Mouse (Mus musculus) urinary bladder, adult 2 months (tissue): ENCODE results near the gene Fam71f1. TPM values are rescaled to one million over a fixed set of nuclear protein-coding genes. Genes with fewer than 3 reads are reported as not detected.
A peak's percentile ranks its signal among the peaks of the same experiment; 100 is the strongest.
"Not testable (repeated sequence)": the region's sequence is repeated elsewhere in the genome, so short reads cannot be mapped to it uniquely, and the experiment has no call there.

ENCODE experiments used
- DNase-seq: peaks from one replicate; pipeline ENCODE4 v3.0.0; 2022; ENCODE audit warnings: low spot score
- polyA plus RNA-seq: library from polyadenylated mRNA; depleted of rRNA; stranded (reverse); fragments of >200 nt; gene quantifications from 2 replicates; pipeline ENCODE4 v1.2.3, GENCODE M21; 2012; rRNA removed

The Fam71f1 gene
- polyA plus RNA-seq, 1 experiment: not detected

DNA sequence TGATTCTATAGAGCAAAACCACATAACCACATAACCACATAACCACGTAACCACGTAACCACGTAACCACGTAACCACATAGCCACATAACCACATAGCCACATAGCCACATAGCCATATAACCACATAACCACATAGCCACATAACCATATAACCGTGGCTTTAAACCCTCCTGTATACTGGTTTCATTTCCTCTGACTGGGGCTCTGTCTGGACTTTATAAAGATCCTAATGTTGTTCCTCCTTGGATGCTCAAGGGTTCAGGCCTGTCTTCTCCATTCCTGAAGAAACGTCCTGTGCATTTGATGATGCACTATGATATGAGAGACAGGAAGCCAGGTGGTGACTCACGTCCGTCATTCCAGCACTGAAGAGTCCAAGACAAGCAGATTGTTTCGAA lies 8.0 kb downstream of the Fam71f1 start:
- DNase-seq: no peak

DNA sequence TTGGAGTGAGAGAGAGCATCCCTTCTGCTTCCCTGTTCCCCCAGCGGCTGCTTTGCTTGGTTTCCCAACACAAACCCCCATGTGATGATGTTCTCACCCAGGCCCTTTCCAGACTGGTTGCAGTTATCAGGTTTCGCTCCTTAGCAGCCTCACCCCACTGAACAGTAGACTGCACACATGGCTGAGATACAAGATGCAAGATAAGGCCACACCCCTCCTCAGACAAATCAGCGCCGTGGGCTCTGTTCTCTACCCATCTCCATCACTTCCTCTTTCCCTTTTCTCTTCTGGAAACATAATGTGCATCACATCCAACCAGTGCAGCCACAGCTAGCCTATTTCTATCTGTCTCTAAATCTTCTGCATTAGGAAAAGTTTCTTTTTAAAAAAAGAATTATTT lies 10.6 kb downstream of the Fam71f1 start:
- DNase-seq: no peak

DNA sequence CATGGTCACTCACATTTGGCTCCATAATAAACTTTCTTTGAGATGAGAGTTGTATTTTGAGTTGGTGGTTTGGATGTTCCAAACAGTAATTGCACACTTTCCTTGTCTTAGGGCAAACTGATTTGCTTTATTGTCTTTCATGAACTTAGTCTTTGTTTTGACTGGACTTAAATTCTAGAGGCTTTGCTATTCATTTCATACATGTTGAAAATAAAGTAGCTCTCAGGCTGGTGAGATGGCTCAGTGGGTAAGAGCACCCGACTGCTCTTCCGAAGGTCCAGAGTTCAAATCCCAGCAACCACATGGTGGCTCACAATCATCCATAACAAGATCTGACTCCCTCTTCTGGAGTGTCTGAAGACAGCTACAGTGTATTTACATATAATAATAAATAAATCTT lies 27.6 kb downstream of the Fam71f1 start:
- not testable (repeated sequence) for DNase-seq

DNA sequence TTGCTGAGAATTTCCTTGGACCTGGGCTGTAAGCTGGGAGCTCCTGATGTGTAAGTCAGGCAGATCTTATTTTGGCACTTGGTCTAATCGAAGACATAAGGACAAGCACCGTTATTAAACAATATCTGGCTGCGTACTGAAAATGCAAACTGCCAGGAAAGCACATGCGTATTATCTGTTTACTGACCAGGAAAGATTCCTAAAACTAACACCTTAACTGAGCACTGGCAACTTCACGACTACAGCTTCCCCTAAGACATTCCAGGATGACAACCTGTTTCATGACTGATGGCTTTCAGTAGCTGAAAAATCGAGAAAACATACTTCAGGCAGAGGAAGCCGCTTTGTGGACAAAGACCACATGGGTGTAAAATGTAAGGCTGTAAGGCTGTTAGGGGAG lies 28.2 kb downstream of the Fam71f1 start:
- no peak for DNase-seq

DNA sequence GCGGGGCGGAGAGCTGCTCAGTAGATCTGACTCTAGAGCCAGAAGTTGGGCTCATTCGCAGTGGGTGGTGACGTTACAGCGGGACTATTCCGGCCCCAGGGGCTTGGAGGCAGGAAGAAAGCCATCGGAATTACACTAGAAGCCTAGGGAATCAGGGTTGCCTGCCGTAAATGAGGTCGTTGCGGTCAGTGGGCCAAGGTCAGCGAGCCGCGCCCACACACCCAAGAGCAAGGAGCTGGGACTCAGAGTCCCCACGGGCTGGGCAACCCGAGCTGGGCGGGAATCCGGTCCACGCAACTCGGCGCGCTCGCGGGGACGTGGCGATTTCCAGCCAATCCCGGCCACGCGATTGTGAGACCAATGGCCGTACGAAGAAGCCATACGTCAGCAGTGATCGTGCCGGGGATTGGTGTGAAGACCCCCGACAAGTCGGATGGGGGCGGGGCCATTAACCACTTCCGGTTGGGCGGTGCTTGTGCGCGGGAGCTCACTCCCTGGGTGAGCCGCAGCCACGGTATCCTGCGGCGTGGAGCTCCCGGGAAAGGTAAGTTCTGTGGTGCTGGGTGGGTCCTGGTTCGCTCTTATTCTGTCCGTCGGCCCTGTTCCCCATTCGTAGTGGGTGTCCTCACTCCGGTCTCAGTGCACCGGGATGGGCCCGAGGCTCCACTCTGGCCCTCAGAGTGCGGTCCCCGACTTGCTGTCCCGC lies 28.9 kb downstream of the Fam71f1 start, which contains the start of gene Calu:
Gene Calu, plus strand, starts transcription at position 405 of the 706 bp plus-strand sequence.
- DNase-seq: peak; percentile 98

DNA sequence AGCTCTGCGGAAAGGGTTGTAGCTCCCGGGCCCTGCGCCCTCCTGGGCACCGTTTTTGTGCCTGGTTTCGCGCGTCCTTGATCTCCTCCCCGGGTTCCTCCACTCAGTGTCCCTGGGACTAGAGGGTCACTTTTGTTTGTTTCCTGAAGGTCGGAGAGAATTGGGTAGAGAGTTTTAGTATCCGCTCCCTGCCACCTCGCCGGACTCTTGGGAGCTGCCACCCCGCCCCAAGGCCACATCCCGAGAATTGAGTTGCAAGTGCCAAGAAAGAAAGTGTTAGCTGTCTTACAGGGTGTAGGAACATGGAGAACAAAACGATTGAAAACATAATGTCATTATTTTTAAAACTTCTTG lies 29.4 kb downstream of the Fam71f1 start:
- no peak for DNase-seq

DNA sequence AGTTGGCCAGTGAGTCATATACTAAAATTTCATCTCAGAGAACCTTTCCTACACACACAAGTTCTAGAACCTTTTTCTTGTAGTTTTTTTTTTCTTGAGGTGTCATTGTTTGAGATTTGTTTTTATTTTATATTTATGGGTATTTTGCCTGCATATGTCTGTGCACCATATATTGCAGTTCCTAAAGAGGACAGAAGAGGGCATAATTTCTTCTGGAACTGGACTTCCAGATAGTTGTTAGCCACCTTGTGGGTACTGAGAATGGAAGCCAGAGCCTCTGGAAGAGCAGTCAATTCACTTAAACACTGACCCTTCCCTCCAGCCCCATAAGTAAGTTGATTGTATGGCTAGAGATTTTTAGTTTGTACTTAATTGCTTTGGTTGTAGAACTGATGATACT lies 32.7 kb downstream of the Fam71f1 start:
- no peak for DNase-seq

DNA sequence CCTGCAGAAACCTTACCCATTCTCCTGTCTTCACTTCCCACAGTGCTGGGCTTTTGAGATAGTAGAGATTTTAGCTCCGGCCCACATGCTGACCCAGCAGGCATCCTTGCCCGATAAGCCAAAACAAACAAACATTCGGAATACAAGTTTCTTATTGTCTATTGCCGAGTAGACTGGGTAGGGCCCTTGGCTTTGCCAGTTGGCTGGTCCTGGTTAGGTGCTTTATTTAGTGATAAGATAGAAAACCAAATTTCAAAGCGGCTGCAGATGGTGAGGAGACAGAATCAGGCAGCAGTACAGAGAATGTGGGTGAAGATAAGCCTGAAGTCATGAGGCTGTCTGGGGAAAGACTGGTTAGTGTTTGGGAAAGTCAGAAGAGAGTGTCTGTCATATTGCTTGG lies 33.9 kb downstream of the Fam71f1 start:
- DNase-seq: no peak

DNA sequence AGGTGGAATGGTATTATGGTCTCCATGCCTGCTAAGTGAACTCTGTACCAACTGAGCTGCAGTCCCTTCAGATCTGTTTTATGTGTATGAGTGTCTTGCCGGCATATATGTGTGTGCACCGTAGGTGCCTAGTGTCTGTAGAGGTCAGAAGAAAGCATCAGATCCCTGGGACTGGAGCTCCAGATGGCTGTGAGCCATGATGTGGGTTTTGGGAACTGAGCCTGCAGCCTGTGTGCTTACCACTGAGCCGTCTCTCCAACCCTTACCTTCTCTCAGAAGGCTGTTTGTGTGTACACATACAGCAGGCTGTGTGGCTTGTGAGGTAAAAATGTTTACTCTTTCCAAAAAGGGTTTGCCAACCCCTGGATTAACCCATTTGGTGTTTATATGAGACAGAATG lies 40.4 kb downstream of the Fam71f1 start:
- DNase-seq: no peak

DNA sequence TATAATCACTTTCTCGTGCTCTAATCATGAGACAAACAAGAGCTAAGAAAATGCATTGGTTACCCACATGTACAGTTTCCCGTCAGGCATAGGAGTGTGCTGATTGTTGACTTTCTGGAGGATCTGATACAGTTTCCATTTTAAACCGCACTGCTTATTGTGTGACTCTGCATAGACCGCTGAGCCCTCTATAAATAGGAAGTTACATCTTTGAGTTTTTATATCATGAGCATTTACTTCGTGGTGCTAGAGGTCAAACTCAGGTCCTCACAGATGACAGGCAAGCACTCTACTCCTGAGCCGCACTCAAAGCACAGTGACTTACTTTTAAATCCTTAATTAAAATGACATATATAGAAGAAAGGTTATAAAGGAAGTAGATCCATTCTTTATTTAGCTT lies 41.3 kb downstream of the Fam71f1 start:
- DNase-seq: no peak

DNA sequence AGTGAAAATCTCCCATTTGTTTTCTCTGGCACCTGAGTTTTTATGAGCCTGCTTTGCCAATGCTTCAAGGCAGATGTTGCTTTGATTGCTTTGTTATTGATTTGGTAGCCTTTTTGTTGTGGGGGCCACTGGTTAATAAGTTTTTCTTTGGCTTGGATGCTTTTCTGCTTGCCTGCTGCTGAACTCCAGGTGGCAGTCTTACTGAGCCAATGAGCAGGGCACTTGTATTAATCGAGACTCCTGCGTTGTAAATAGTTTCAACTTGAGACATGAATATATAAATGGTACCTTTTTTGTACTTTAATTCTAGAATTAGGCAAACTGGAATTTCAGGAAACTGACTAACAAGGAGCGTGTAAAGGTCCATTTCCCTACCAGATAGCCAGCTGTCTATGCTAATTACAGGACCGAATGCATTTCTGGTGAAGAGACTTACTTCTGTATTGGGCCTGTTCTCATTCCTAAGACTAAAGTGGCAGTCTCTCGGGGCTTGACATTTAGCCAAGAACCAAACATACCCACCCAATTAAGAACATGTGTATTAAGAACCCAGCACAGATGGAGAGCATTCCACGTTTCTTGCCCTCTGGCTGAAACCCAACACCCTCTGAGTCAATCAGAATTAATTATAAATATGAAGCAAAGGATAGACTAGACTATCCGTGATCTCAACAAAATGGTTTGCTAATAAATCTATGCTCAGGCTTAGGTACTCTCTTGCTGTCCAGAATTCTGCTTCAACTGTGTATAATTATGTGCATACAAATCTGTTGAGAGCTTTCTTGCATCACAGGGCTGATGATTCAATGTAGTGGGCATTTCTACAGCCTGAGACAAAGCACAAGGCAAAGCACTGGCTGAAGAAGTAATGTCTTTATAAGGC lies 43.5 kb downstream of the Fam71f1 start:
- no peak for DNase-seq

DNA sequence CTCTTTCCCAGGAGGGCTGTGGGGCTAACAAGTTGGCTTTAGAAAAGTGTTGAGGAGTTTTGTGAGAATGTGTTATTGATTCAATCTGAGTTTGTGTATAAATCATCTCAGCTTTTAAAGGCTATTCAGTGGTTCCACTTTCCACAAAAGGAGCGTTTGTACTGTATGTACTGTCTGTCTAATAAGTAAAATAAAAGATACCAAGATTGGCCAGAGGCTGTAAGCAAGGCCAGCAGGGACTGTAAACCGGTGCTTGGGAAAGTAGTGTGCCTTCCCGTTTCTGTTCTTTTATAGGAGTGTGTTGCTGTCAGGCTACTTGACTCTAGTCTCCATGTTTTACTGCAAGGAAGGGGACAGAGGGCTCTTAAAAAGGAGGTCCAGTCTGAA lies 44.2 kb downstream of the Fam71f1 start:
- no peak for DNase-seq

DNA sequence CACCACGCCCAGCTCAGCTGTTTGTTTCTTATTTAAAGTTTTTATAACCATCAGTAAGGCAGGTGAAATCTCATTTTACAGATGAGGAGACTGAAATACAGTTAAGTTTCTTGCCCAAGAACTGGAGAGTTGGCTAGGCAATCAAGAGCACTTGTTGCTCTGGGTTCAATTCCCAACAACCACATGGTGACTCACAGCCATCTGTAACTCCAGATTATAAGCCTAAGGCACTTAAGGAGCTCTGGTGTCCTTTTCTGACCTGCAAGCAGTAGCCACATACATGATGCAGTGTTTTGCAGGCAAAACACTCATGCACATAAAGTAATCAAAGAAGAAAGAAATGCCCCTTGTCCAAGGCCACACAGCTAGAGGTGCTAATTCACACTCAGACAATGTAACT lies 46.3 kb downstream of the Fam71f1 start:
- no peak for DNase-seq

DNA sequence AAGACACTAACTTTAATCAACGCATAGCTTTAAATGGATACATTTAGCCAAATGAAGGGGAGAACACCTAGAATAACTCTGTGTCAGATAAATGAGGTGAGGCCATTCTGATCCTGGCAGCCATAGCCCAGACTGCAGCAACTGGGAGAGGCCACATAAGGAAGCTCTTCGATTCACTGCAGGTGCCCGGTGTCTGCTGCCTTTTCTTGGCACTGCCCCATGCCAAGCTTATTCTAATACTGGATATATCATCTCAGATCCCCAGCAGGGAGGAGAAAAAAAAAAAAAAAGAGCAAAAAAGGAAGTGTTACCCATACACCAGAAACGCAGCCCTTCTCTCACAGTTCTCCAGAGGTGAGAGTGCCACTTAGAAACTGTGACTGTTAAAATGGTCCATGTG lies 58.4 kb downstream of the Fam71f1 start:
- DNase-seq: no peak

DNA sequence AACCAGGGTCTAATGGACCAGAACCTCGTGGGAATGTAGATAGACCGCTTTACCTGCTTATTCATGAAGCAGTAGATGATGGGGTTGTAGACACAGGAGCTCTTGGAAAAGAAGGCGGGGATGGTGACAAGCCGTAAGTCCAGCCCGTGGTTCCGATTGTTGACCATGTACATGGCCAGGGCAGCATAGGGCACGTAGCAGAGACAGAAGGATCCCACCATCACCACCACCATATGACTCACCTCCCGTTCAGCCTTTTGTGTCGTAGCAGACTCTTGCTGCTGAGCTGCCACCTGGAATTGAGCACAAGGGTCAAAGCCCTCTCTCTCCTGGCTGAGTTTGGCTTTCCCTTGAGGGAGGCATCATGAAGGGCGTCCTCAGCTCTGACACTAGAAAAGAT lies 59.7 kb downstream of the Fam71f1 start:
- DNase-seq: no peak

DNA sequence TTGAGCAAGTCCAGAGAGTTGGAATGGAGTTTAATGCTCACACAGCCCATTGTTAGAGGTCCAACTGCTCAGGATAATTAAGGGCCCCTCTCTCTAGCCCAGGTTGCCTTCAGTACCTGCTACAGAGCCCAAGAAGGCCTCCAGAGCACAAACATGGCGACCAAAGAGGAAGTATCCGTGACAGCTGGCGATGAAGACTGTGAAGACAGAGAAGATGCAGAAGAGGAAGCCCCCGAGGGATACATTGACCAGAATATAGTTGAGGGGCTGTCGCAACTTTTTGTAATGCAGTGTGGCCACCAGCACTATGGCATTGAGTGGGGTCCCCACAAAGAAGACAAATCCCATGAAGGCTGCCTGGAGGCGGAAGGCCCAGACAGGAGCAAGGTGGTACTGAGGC lies 61.0 kb downstream of the Fam71f1 start:
- DNase-seq: no peak

DNA sequence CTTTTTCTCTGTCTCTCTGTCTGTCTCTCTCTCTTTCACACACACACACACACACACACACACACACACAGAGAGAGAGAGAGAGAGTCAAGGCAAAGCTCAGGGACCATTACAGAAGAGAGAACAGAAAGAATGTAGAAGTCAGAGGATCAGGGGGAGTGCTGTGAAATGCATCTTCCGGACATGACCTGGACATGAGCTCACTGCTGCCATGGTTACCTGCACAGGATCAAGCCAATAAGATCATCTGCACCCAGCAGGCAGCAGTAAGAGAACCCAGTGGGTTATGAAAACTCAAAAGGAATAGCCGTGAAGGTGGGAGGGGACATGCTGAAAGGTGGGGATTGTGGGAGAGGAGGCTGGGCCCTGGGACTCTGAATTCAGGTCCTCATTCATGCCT lies 63.5 kb downstream of the Fam71f1 start:
- DNase-seq: no peak

Other genes with a start within 250 kb of the Fam71f1 start
- 30.5 and 37.1 TPM in 2 replicates for gene Rbm28, start 154.1 kb upstream of the Fam71f1 start, polyA plus RNA-seq
- gene Prrt4, start 139.6 kb upstream of the Fam71f1 start, polyA plus RNA-seq: 0.41 and 0.52 TPM in 2 replicates
- 29.6 and 33.9 TPM in 2 replicates for gene Impdh1, start 102.8 kb upstream of the Fam71f1 start, polyA plus RNA-seq
- gene Hilpda, start 46.7 kb upstream of the Fam71f1 start, polyA plus RNA-seq: 39.8 and 70.3 TPM in 2 replicates
- gene Fam71f2, start 39.5 kb upstream of the Fam71f1 start, polyA plus RNA-seq: 1.1 and 1.9 TPM in 2 replicates
- 274 and 306 TPM in 2 replicates for gene Calu, start 28.9 kb downstream of the Fam71f1 start, polyA plus RNA-seq
- gene Opn1sw, start 69.3 kb downstream of the Fam71f1 start, polyA plus RNA-seq: 9.3 and 11.3 TPM in 2 replicates
- 19.7 and 29.6 TPM in 2 replicates for gene Ccdc136, start 77.2 kb downstream of the Fam71f1 start, polyA plus RNA-seq
- gene Flnc, start 114.1 kb downstream of the Fam71f1 start, polyA plus RNA-seq: 40.8 and 75.6 TPM in 2 replicates
- gene Atp6v1f, start 148.6 kb downstream of the Fam71f1 start, polyA plus RNA-seq: 234 and 282 TPM in 2 replicates
- gene Atp6v1fnb, start 152.3 kb downstream of the Fam71f1 start, polyA plus RNA-seq: not detected in 2 replicates
- 4.9 and 6.4 TPM in 2 replicates for gene Kcp, start 188.8 kb downstream of the Fam71f1 start, polyA plus RNA-seq
- gene Irf5, start 207.5 kb downstream of the Fam71f1 start, polyA plus RNA-seq: 19.8 and 21.3 TPM in 2 replicates